In the genomic region with DNA sequence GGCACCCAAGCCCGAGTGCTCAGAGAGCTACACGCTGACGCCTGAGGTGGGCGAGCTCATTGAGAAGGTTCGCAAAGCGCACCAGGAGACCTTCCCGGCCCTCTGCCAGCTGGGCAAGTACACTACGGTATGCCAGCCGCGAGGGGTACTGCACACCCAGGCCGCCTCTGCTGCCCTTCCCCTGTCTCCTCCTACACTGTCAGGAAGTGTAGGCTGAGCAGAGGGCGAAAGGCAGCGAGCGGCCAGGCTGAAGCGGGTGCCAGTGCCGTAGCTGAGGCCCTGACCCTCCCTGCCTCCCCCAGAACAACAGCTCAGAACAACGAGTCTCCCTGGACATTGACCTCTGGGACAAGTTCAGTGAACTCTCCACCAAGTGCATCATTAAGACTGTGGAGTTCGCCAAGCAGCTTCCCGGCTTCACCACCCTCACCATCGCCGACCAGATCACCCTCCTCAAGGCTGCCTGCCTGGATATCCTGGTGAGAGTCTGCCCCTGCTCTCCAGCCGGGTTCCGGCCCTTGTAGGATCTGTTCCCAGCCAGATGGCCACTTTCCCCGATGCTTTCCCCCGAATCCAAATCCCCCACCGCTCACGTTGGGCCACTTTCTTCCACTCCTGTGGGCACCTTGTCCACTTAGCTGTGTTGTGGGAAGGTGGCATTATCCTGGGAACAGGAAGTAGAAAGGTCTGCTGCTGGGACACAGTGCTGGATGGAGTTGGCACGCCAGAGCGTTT, we compare ENCODE assay signal across 8 mouse cellular contexts. TPM values are rescaled to one million over a fixed set of nuclear protein-coding genes. Genes with fewer than 3 reads are reported as not detected.
A peak's percentile ranks its signal among the peaks of the same experiment; 100 is the strongest.
DNase-seq lines count a peak whose midpoint lies in the region; ATAC-seq and TF ChIP-seq lines count a peak whose summit lies in the region.

No protein-coding gene starts in this region.

- peaks cover 53% of the 10 kb centered on the region for H3K36me3 ChIP-seq in kidney, postnatal 0 days (ENCODE audit: insufficient read depth, low read length)
- H3K36me3 ChIP-seq in stomach, postnatal 0 days (ENCODE audit: control insufficient read depth, insufficient read depth, low read length): peaks cover 28% of the 10 kb centered on the region

- no peaks in the 10 kb centered on the region for H3K9me3 ChIP-seq in kidney, postnatal 0 days (replicated peaks; ENCODE audit: low read length)
- no peaks in the 10 kb centered on the region for H3K9me3 ChIP-seq in stomach, postnatal 0 days (ENCODE audit: control insufficient read depth, low read length)

- H3K27me3 ChIP-seq in kidney, postnatal 0 days (ENCODE audit: insufficient read depth, low read length): no peaks in the 10 kb centered on the region
- H3K27me3 ChIP-seq in stomach, postnatal 0 days (ENCODE audit: control insufficient read depth, insufficient read depth, low read length): no peaks in the 10 kb centered on the region

- H3K4me3 ChIP-seq in kidney, postnatal 0 days (replicated peaks; ENCODE audit: low read depth, low read length): no peak overlapping the region
- H3K4me3 ChIP-seq in stomach, postnatal 0 days (ENCODE audit: low read depth, low read length): no peak overlapping the region

- H3K4me1 ChIP-seq in kidney, postnatal 0 days (replicated peaks; ENCODE audit: insufficient read depth, low read length): peaks cover 38% of the 10 kb centered on the region
- peaks cover 24% of the 10 kb centered on the region for H3K4me1 ChIP-seq in stomach, postnatal 0 days (replicated peaks; ENCODE audit: control insufficient read depth, insufficient read depth)

- peak overlapping the region; percentile 40; the same call in 1 of the 2 replicates for H3K27ac ChIP-seq in kidney, postnatal 0 days
- H3K27ac ChIP-seq in stomach, postnatal 0 days (replicated peaks): no peak overlapping the region

- 61% methylated on average over 29 of the region's 29 CpGs for WGBS in kidney, postnatal 0 days
- 73% methylated on average over 29 of the region's 29 CpGs for WGBS in stomach, postnatal 0 days

- no peak overlapping the region for H3K4me2 ChIP-seq in kidney, postnatal 0 days (ENCODE audit: low read length)
- no peak overlapping the region for H3K4me2 ChIP-seq in stomach, postnatal 0 days (replicated peaks; ENCODE audit: low read depth)

- ATAC-seq in cerebellum, adult (ENCODE audit: insufficient number of reproducible peaks, low FRiP score, low TSS enrichment): no peak
- ATAC-seq in kidney, postnatal 0 days (replicated peaks; ENCODE audit: low FRiP score, low read depth): no peak
- ATAC-seq in stomach, postnatal 0 days (ENCODE audit: low FRiP score, low TSS enrichment): no peak

- no peak for TF ChIP-seq EP300 in stomach, postnatal 0 days (optimal IDR thresholded peaks at IDR 0.05)

- DNase-seq in cerebellum, adult 11-12 months: peak; percentile 44
- DNase-seq in right cerebral cortex, postnatal 14 days: peak; percentile 40
- DNase-seq in right cerebral cortex, adult 18-20 months: no peak
- no peak for DNase-seq in kidney, postnatal 0 days (ENCODE audit: low spot score)
- DNase-seq in stomach, postnatal 0 days (ENCODE audit: low spot score): peak; percentile 23
- DNase-seq in ovary, postnatal 36 days (ENCODE audit: low spot score): no peak
- no peak for DNase-seq in left cerebral cortex, adult 18-20 months (ENCODE audit: low spot score in 2 of 2)

- no peak for TF ChIP-seq CTCF in kidney, postnatal 0 days (IDR thresholded peaks at IDR 0.05; ENCODE audit: low read depth)
- TF ChIP-seq CTCF in stomach, postnatal 0 days (IDR thresholded peaks at IDR 0.05; ENCODE audit: low read depth): no peak

- H3K9ac ChIP-seq in kidney, postnatal 0 days (ENCODE audit: low read depth, low read length): no peak overlapping the region
- no peak overlapping the region for H3K9ac ChIP-seq in stomach, postnatal 0 days (ENCODE audit: low read length)

RNA-seq across cellular contexts. Expression of gene Gjd3, which starts 12.5 kb away (rescaled TPM):
- polyA plus RNA-seq in kidney, postnatal 0 days (2015; fragmentation: Nextera tagmentation; extraction: Ambion mirVana): 1.1 and 1.6 TPM in 2 replicates
- 1.9 and 2.1 TPM in 2 replicates for polyA plus RNA-seq in stomach, postnatal 0 days (2015; fragmentation: Nextera tagmentation; extraction: Ambion mirVana)
- total RNA-seq in left cerebral cortex, adult 18-20 months (2021): 1 to 10 TPM; 1.8 to 2.0 TPM

RNA-seq across cellular contexts. Expression of gene Rara, which starts 42.7 kb away (rescaled TPM):
- polyA plus RNA-seq in kidney, postnatal 0 days (2015; fragmentation: Nextera tagmentation; extraction: Ambion mirVana): 25.7 and 26.3 TPM in 2 replicates
- polyA plus RNA-seq in stomach, postnatal 0 days (2015; fragmentation: Nextera tagmentation; extraction: Ambion mirVana): 20.1 and 25.9 TPM in 2 replicates
- total RNA-seq in left cerebral cortex, adult 18-20 months (2021): 10 to 100 TPM; 14.4 to 14.9 TPM

RNA-seq across cellular contexts. Expression of gene Top2a, which starts 53.6 kb away (rescaled TPM):
- 70.5 and 85.9 TPM in 2 replicates for polyA plus RNA-seq in kidney, postnatal 0 days (2015; fragmentation: Nextera tagmentation; extraction: Ambion mirVana)
- 31.6 and 44.5 TPM in 2 replicates for polyA plus RNA-seq in stomach, postnatal 0 days (2015; fragmentation: Nextera tagmentation; extraction: Ambion mirVana)
- total RNA-seq in left cerebral cortex, adult 18-20 months (2021): under 1 TPM; 0.40 to 0.67 TPM

Comparison
In these comparisons a context has a peak if more than half of its experiments do, and no peak if none do; other contexts are left out.
1. DNase-seq: peak in cerebellum, adult 11-12 months (single experiment), right cerebral cortex, postnatal 14 days (single experiment) and stomach, postnatal 0 days (single experiment); none in right cerebral cortex, adult 18-20 months (single experiment), kidney, postnatal 0 days (single experiment), ovary, postnatal 36 days (single experiment) and left cerebral cortex, adult 18-20 months (0 of 2).